ENCODE assay signal across 20 mouse cellular contexts in genomic region chr1:37063053-37063452, GRCm38 (mm10). TPM values are rescaled to one million over a fixed set of nuclear protein-coding genes. Genes with fewer than 3 reads are reported as not detected.
DNase-seq lines count a peak whose midpoint lies in the region; ATAC-seq lines count a peak whose summit lies in the region.
"Had no signal": no experiment of that assay in that cellular context is flagged by ENCODE, and none has a peak within 500 bp of the region (broad histone marks: within the 10 kb centered on the region; RNA-seq: fewer than 3 reads in every experiment).

No protein-coding gene starts in this region.

- H3K4me1 ChIP-seq in heart, embryonic 12.5 days (replicated peaks): no peaks in the 10 kb centered on the region
- H3K4me1 ChIP-seq in embryonic facial prominence, embryonic 10.5 days: no peaks in the 10 kb centered on the region

- no peaks in the 10 kb centered on the region for H3K36me3 ChIP-seq in heart, embryonic 12.5 days
- H3K36me3 ChIP-seq in embryonic facial prominence, embryonic 10.5 days (replicated peaks): no peaks in the 10 kb centered on the region
- H3K36me3 ChIP-seq: G1E had no signal

- H3K27ac ChIP-seq in heart, embryonic 12.5 days (ENCODE audit: poor library complexity, severe bottlenecking): no peak overlapping the region
- H3K27ac ChIP-seq in embryonic facial prominence, embryonic 10.5 days (replicated peaks): no peak overlapping the region

- WGBS in heart, embryonic 12.5 days: 72% methylated on average over 5 of the region's 5 CpGs
- 87% methylated on average over 5 of the region's 5 CpGs for WGBS in embryonic facial prominence, embryonic 10.5 days

- H3K27me3 ChIP-seq in heart, embryonic 12.5 days (replicated peaks): no peaks in the 10 kb centered on the region
- no peaks in the 10 kb centered on the region for H3K27me3 ChIP-seq in embryonic facial prominence, embryonic 10.5 days (replicated peaks; ENCODE audit: low read depth, poor library complexity, severe bottlenecking)
- H3K27me3 ChIP-seq: CH12.LX, Patski had no signal

- no peak overlapping the region for H3K9ac ChIP-seq in heart, embryonic 12.5 days

- H3K4me3 ChIP-seq in heart, embryonic 12.5 days: no peak overlapping the region
- no peak overlapping the region for H3K4me3 ChIP-seq in embryonic facial prominence, embryonic 10.5 days

- no peaks in the 10 kb centered on the region for H3K9me3 ChIP-seq in heart, embryonic 12.5 days (replicated peaks)
- H3K9me3 ChIP-seq in embryonic facial prominence, embryonic 10.5 days: no peaks in the 10 kb centered on the region
- H3K9me3 ChIP-seq: G1E had no signal

- DNase-seq in heart, adult 11 months: peak; percentile 60
- DNase-seq in 416B (ENCODE audit: low read depth): peak; percentile 21
- DNase-seq in embryonic facial prominence, embryonic 10.5 days (ENCODE audit: low spot score): peak; percentile 2
- no peak for DNase-seq in cerebellum, postnatal 14 days
- DNase-seq in left cerebral cortex, adult 8-10 months (ENCODE audit: low spot score in 2 of 2): no peak
- DNase-seq: adrenal gland, postnatal 25 days; B cell, adult 2 months; cerebellum, adult 11 months; cerebellum, adult 11-12 months; cerebellum, adult 18-20 months; cerebellum, adult 2 months had no signal

- H3K4me2 ChIP-seq in heart, embryonic 12.5 days: no peak overlapping the region

- no peak for ATAC-seq in heart, embryonic 12.5 days (ENCODE audit: insufficient number of reproducible peaks, low FRiP score)
- ATAC-seq: activated CD4-positive, CD25-positive, alpha-beta regulatory T cell, adult 4 months; CD4-positive, CD25-positive, alpha-beta regulatory T cell, adult 4 months had no signal

RNA-seq across cellular contexts. Expression of gene Vwa3b, which starts 36.7 kb away (rescaled TPM):
- polyA plus RNA-seq in heart, embryonic 12.5 days (2016; fragmentation: Nextera tagmentation; extraction: Ambion mirVana): 0.09 TPM in 1 of 2 replicates, not detected in the other
- polyA plus RNA-seq in embryonic facial prominence, embryonic 10.5 days (2016; fragmentation: Nextera tagmentation; extraction: Ambion mirVana): 0.42 and 0.48 TPM in 2 replicates
- 1 to 10 TPM in 3 of 4 experiments, under 1 TPM in 1; 0.67 to 1.8 (median 1.5) TPM for total RNA-seq in left cerebral cortex, adult 8-10 months (2022)
- total RNA-seq: CH12.LX, MEL had no signal
- polyA plus RNA-seq: adrenal gland, adult 2 months; C2C12; G1E; Patski had no signal

Comparison
In these comparisons a context has a peak if more than half of its experiments do, and no peak if none do; other contexts are left out.
1. DNase-seq: peak in heart, adult 11 months (single experiment), 416B (single experiment) and embryonic facial prominence, embryonic 10.5 days (single experiment); none in cerebellum, postnatal 14 days (0 of 2) and left cerebral cortex, adult 8-10 months (0 of 2).